Mouse (Mus musculus): Measurements from ENCODE around the gene Tspan8. TPM values are rescaled to one million over a fixed set of nuclear protein-coding genes. Genes with fewer than 3 reads are reported as not detected.

Tspan8 gene
- total RNA-seq, 2 experiments from 2014 or later, result 0.99 to 1.3 TPM

- DNase-seq (ENCODE audit: extremely low spot score in 1 of 2, low spot score in 2 of 2), result no peak
Observed at GRCm38 (mm10) chr10:115825289-115825688, 8.7 kb downstream of the Tspan8 start.

GRCm38 (mm10) chr10:115828872-115829271 is 12.2 kb downstream of the Tspan8 start:
- DNase-seq (ENCODE audit: extremely low spot score in 1 of 2, low spot score in 2 of 2), result no peak
- intact Hi-C loops (cut with DNase I), result no loop called here

More at GRCm38 (mm10) chr10:115825289-115825688, 8.7 kb downstream of the Tspan8 start:
- intact Hi-C loops (cut with DNase I), result no loop called here

GRCm38 (mm10) chr10:115829696-115830095 is 13.1 kb downstream of the Tspan8 start:
- intact Hi-C loops (cut with DNase I), result no loop called here
- DNase-seq (ENCODE audit: extremely low spot score in 1 of 2, low spot score in 2 of 2), result no peak

GRCm38 (mm10) chr10:115830726-115831125 is 14.1 kb downstream of the Tspan8 start:
- DNase-seq (ENCODE audit: extremely low spot score in 1 of 2, low spot score in 2 of 2), result no peak
- intact Hi-C loops (cut with DNase I), result no loop called here

- no peak for DNase-seq (ENCODE audit: extremely low spot score in 1 of 2, low spot score in 2 of 2)
- intact Hi-C loops (cut with DNase I), result no loop called here
Observed at GRCm38 (mm10) chr10:115834017-115834416, 17.4 kb downstream of the Tspan8 start.

GRCm38 (mm10) chr10:115846930-115847329 is 30.3 kb downstream of the Tspan8 start:
- DNase-seq (ENCODE audit: extremely low spot score in 1 of 2, low spot score in 2 of 2), result no peak
- intact Hi-C loops (cut with DNase I), result no loop called here

GRCm38 (mm10) chr10:115848511-115848910 is 31.9 kb downstream of the Tspan8 start:
- no peak for DNase-seq (ENCODE audit: extremely low spot score in 1 of 2, low spot score in 2 of 2)
- intact Hi-C loops (cut with DNase I), result no loop called here

GRCm38 (mm10) chr10:115860210-115860880 is 43.7 kb downstream of the Tspan8 start:
- no peak for DNase-seq (ENCODE audit: extremely low spot score in 1 of 2, low spot score in 2 of 2)
- intact Hi-C loops (cut with DNase I), result no loop called here

- DNase-seq (ENCODE audit: extremely low spot score in 1 of 2, low spot score in 2 of 2), result no peak
- intact Hi-C loops (cut with DNase I), result no loop called here
Observed at GRCm38 (mm10) chr10:115861967-115862366, 45.3 kb downstream of the Tspan8 start.

GRCm38 (mm10) chr10:115882757-115883156 is 66.1 kb downstream of the Tspan8 start:
- no peak for DNase-seq (ENCODE audit: extremely low spot score in 1 of 2, low spot score in 2 of 2)
- intact Hi-C loops (cut with DNase I), result no loop called here

GRCm38 (mm10) chr10:115891924-115892323 is 75.3 kb downstream of the Tspan8 start:
- DNase-seq (ENCODE audit: extremely low spot score in 1 of 2, low spot score in 2 of 2), result no peak
- intact Hi-C loops (cut with DNase I), result no loop called here

GRCm38 (mm10) chr10:115892973-115893372 is 76.3 kb downstream of the Tspan8 start:
- intact Hi-C loops (cut with DNase I), result no loop called here

GRCm38 (mm10) chr10:115894045-115894444 is 77.4 kb downstream of the Tspan8 start:
- intact Hi-C loops (cut with DNase I), result no loop called here
- DNase-seq (ENCODE audit: extremely low spot score in 1 of 2, low spot score in 2 of 2), result no peak

More at GRCm38 (mm10) chr10:115892973-115893372, 76.3 kb downstream of the Tspan8 start:
- no peak for DNase-seq (ENCODE audit: extremely low spot score in 1 of 2, low spot score in 2 of 2)

- intact Hi-C loops (cut with DNase I), result no loop called here
- no peak for DNase-seq (ENCODE audit: extremely low spot score in 1 of 2, low spot score in 2 of 2)
Observed at GRCm38 (mm10) chr10:115896764-115897163, 80.1 kb downstream of the Tspan8 start.

GRCm38 (mm10) chr10:115897235-115897634 is 80.6 kb downstream of the Tspan8 start:
- DNase-seq (ENCODE audit: extremely low spot score in 1 of 2, low spot score in 2 of 2), result no peak
- intact Hi-C loops (cut with DNase I), result no loop called here

Other genes starting within 250 kb of the Tspan8 start
- under 1 TPM; 0.34 to 0.61 TPM for gene A930009A15Rik, start 246.8 kb upstream of the Tspan8 start, total RNA-seq (2021)
- gene Lgr5, start 229.1 kb upstream of the Tspan8 start, total RNA-seq (2021), result 1 to 10 TPM; 2.0 to 2.5 TPM
- gene Ptprr, start 201.4 kb downstream of the Tspan8 start, total RNA-seq (2021), result 10 to 100 TPM; 28.4 to 28.7 TPM